Mouse (Mus musculus): ENCODE results near the gene Pdf. TPM values are rescaled to one million over a fixed set of nuclear protein-coding genes. Genes with fewer than 3 reads are reported as not detected.
"Not testable (repeated sequence)": the region's sequence is repeated elsewhere in the genome, so short reads cannot be mapped to it uniquely, and the experiment has no call there.

Gene Pdf
- total RNA-seq, 2 experiments from 2014 or later: 35.3 to 40.1 TPM

GRCm38 (mm10) chr8:107040632-107041031 lies 7.8 kb downstream of the Pdf start:
- peak; percentile 64 for ATAC-seq (replicated peaks; ENCODE audit: poor library complexity)

DNA sequence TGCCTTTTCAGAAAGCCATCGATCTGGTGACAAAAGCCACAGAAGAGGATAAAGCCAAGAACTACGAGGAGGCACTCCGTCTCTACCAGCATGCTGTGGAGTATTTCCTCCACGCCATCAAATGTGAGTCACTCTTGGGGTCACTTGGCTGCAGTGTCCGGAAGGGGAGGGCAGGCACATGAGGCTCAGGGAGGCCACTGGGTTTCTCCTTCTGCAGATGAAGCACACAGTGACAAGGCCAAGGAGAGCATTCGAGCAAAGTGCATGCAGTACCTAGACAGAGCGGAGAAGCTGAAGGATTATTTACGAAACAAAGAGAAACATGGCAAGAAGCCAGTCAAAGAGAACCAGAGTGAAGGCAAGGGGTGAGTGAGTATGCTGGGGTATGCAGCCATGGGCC lies 11.8 kb downstream of the Pdf start:
- no peak for ATAC-seq (replicated peaks; ENCODE audit: poor library complexity)

GRCm38 (mm10) chr8:107035641-107036040 lies 12.8 kb downstream of the Pdf start:
- ATAC-seq (replicated peaks; ENCODE audit: poor library complexity): no peak

- ATAC-seq (replicated peaks; ENCODE audit: poor library complexity): not testable (repeated sequence)
Measured at GRCm38 (mm10) chr8:107033609-107034008, 14.8 kb downstream of the Pdf start.

DNA sequence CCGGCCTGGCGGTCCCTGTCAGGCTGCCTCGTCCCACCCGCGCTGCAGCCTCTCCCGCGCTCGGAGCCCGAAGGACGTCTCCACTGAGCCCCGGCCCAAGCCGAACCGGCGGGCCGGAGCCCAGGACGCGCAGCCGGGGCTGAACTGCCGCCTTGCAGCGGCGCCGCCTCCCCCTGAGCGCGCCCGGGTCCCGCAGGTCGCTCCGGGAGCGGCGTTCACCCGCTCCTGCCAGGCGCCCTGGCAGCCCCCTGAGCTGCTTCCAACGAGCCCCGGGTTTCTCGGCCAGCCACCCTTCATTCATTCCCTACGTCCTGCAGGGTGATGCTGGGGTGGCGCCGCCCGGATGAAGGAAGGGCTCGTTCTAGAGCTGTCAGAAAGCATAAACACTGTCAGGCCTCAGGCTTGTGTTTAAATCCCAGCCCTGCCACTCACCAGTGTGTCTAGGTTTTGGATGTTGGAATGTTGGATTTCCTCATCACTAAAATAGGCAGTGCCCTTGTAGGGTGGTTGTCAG lies 16.8 kb downstream of the Pdf start:
- ATAC-seq (replicated peaks; ENCODE audit: poor library complexity): 0 out of 2 replicates have a peak, but pooled peaks have one; percentile 1

DNA sequence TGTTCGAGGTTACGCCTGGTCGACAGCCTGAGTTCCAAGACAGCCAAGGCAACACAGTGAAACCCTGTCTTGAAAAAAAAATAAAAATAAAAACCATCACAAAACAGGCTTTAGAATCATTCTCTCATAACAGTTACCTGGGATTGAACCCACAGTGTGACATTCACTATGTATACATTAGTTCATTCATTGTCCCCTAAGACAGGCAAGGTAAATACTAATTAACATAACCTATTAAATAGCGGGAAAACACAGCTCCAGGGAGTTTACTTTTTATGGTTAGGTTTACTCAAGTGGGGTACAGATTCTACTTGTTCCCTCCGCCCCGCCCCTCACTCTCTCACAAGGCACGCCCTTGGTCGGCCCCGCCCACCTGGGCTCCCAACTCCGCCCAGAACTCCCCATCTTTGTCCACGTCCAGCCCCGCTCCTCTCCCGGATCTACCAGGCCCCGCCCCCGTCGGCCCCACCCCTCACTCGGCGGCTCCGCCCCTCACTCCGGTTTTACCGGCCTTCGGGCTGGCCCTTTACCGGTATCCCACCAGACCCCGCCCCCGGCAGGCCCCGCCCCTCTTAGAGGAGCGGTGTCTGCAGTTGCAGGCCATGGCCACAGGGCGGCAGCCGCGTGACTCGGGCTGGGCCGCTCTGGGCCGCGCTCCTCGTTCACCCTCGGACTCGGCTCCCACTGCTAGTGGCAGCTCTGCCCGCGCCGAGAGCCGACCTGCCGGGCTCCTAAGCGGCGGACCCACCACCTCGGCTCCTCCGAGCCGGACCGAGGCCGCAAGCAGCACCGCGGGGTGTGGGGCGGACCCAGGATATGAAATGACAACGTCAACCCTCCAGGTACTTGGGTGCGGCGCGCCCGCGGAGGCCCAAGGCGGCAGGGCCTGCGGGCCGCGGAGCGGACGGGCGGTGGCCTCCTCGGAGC lies 17.5 kb downstream of the Pdf start, which contains the start of gene Vps4a:
Vps4a (plus strand) TSS at position 573 of the 927 bp plus-strand sequence.
- ATAC-seq (replicated peaks; ENCODE audit: poor library complexity): peak; percentile 90

GRCm38 (mm10) chr8:107030058-107030457 lies 18.4 kb downstream of the Pdf start:
- ATAC-seq (replicated peaks; ENCODE audit: poor library complexity): peak; percentile 52

DNA sequence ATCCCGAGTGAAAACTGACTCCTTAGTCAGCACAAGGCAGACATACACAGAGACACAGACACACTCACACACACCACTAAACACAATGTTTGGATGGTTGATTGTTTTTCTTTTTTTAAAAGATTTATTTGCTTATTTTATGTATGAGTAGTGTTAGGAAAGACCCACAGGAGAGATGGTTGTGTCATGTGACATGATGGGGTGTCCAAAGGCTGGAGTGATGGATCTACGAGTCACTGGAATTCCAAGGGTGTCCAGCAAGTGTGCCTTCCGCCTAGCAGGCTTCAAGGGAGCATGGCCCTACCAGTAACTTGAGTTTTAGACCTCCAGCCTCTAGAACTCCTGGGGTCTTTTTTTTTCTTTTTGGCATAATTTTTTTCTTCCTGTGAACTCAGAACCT lies 19.1 kb downstream of the Pdf start:
- no peak for ATAC-seq (replicated peaks; ENCODE audit: poor library complexity)

DNA sequence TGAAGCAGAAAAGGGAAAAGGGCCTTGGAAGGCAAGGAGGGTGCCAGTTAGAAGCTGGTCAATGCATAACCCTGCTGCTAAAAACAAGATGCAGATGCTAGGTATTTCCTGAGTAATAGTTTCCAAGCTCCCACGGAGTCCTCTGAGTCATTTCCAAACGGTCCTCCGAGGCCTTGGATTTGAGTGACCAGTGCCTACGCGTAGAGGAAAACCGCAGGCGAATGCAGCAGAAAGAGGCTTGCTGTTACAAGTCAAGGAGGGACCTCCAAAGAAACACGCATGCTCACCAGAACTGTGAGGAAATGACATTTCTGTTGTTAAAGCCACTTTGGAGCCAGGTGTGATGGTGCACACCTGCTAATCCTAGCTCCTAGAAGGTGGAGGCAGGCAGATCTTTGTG lies 24.9 kb downstream of the Pdf start:
- ATAC-seq (replicated peaks; ENCODE audit: poor library complexity): no peak

GRCm38 (mm10) chr8:107014915-107015314 lies 33.5 kb downstream of the Pdf start:
- ATAC-seq (replicated peaks; ENCODE audit: poor library complexity): no peak

DNA sequence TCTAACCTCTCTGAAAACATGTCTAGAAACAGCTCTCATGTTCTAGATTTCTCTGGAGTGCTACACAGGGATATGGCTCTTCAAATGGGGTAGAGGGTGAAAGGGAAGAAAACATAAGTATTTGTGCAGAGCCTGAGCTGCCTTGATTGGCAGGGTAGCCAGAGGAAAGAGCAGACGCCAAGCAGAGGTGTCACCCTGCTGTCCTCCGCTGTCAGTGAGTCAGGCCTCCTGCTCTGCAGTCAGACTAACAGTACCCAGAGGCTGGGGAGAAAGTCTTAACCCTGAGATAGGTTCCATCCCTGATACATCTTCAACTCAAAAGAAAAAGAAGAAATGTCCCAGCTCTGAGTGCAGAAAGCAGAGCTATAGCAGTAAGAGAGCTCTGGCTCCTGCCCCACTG lies 35.7 kb downstream of the Pdf start:
- no peak for ATAC-seq (replicated peaks; ENCODE audit: poor library complexity)

- ATAC-seq (replicated peaks; ENCODE audit: poor library complexity): no peak
Measured at GRCm38 (mm10) chr8:107007795-107008194, 40.6 kb downstream of the Pdf start.

- ATAC-seq (replicated peaks; ENCODE audit: poor library complexity): peak; percentile 100
Measured at GRCm38 (mm10) chr8:107002532-107002931, 45.9 kb downstream of the Pdf start.

DNA sequence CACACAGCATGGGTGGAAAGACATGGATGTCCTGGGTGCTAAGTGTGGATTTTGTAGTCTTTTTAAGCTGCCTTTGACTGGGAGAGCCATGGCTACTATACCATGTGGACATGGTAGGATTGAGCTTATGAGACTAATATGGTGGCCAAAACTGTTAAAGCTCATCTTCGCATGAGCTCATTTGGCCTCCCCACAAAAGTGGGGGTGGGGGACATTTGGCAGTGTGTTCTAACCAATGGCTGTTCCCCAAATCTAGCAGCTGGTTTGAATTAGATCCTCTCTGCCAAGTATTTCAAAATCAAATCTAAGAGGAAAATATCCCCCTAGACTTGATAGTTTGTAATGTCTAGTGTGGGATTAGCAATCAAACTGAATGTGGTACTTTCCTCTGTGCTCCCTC lies 49.3 kb downstream of the Pdf start:
- no peak for ATAC-seq (replicated peaks; ENCODE audit: poor library complexity)

- ATAC-seq (replicated peaks; ENCODE audit: poor library complexity): no peak
Measured at GRCm38 (mm10) chr8:106997416-106997815, 51.0 kb downstream of the Pdf start.

- not testable (repeated sequence) for ATAC-seq (replicated peaks; ENCODE audit: poor library complexity)
Measured at GRCm38 (mm10) chr8:106996339-106996738, 52.1 kb downstream of the Pdf start.

Other genes with a start within 250 kb of the Pdf start
- gene Has3, start 178.4 kb downstream of the Pdf start, total RNA-seq (2015): not detected in 2 replicates
- gene Has3, start 178.4 kb downstream of the Pdf start, total RNA-seq (2017): 0.37 and 0.54 TPM in 2 replicates
- 66.8 and 76.6 TPM in 2 replicates for gene Utp4, start 155.0 kb downstream of the Pdf start, total RNA-seq (2015)
- 47.4 and 53.2 TPM in 2 replicates for gene Utp4, start 155.0 kb downstream of the Pdf start, total RNA-seq (2017)
- 4.3 and 5.0 TPM in 2 replicates for gene Sntb2, start 112.9 kb downstream of the Pdf start, total RNA-seq (2015)
- gene Sntb2, start 112.9 kb downstream of the Pdf start, total RNA-seq (2017): 6.9 and 7.9 TPM in 2 replicates
- gene Vps4a, start 17.4 kb downstream of the Pdf start, total RNA-seq (2015): 26.4 and 27.4 TPM in 2 replicates
- gene Vps4a, start 17.4 kb downstream of the Pdf start, total RNA-seq (2017): 34.3 and 34.5 TPM in 2 replicates
- gene Cog8, start 8.1 kb upstream of the Pdf start, total RNA-seq (2015): 13.2 and 18.1 TPM in 2 replicates
- 22.8 and 25.6 TPM in 2 replicates for gene Cog8, start 8.1 kb upstream of the Pdf start, total RNA-seq (2017)
- gene Nip7, start 8.3 kb upstream of the Pdf start, total RNA-seq (2015): 53.2 and 67.0 TPM in 2 replicates
- 39.3 and 42.1 TPM in 2 replicates for gene Nip7, start 8.3 kb upstream of the Pdf start, total RNA-seq (2017)
- not detected in 2 replicates for gene Tmed6, start 17.0 kb upstream of the Pdf start, total RNA-seq (2015)
- gene Tmed6, start 17.0 kb upstream of the Pdf start, total RNA-seq (2017): not detected in 2 replicates
- 32.1 and 36.6 TPM in 2 replicates for gene Terf2, start 47.9 kb upstream of the Pdf start, total RNA-seq (2015)
- gene Terf2, start 47.9 kb upstream of the Pdf start, total RNA-seq (2017): 28.5 and 38.8 TPM in 2 replicates
- 54.1 and 58.4 TPM in 2 replicates for gene Cyb5b, start 102.0 kb upstream of the Pdf start, total RNA-seq (2015)
- 61.0 and 67.1 TPM in 2 replicates for gene Cyb5b, start 102.0 kb upstream of the Pdf start, total RNA-seq (2017)
- 30.1 and 32.3 TPM in 2 replicates for gene Nfat5, start 244.9 kb upstream of the Pdf start, total RNA-seq (2015)
- 18.8 and 20.9 TPM in 2 replicates for gene Nfat5, start 244.9 kb upstream of the Pdf start, total RNA-seq (2017)

Data from megakaryocyte progenitor cell, adult 5-6 weeks (primary cell).